Mouse (Mus musculus) forebrain, embryonic 11.5 days (tissue): Measurements from ENCODE around the gene Btnl10. TPM values are rescaled to one million over a fixed set of nuclear protein-coding genes. Genes with fewer than 3 reads are reported as not detected.
A peak's percentile ranks its signal among the peaks of the same experiment; 100 is the strongest.

Experiments used
- ATAC-seq: fragments of 200-750 bp; cut with Nextera tagmentation; replicated peaks from 2 replicates; pipeline ENCODE4 v1.8.0; 2017; ENCODE audit warnings: moderate TSS enrichment; ENCODE audit not compliant: low FRiP score
- DNase-seq: peaks from one replicate; pipeline ENCODE4 v3.0.0-alpha.2; 2017; ENCODE audit warnings: low spot score
- H3K27ac ChIP-seq: fragments of 300-500 bp; sonication (generic); 2 replicates; pipeline ENCODE4 v1.5.1; 2014; ENCODE audit warnings: low read depth, low read length
- H3K27me3 ChIP-seq: fragments of 300-500 bp; sonication (generic); 2 replicates; pipeline ENCODE4 v1.6.1; 2014; ENCODE audit warnings: mild to moderate bottlenecking, low read length, mixed read lengths; ENCODE audit not compliant: control insufficient read depth, insufficient read depth
- H3K36me3 ChIP-seq: fragments of 300-500 bp; sonication (generic); 2 replicates; pipeline ENCODE4 v1.6.1; 2014; ENCODE audit warnings: mild to moderate bottlenecking, low read length, moderate library complexity, mixed read lengths; ENCODE audit not compliant: control insufficient read depth, insufficient read depth
- H3K4me1 ChIP-seq: fragments of 300-500 bp; sonication (generic); replicated peaks from 2 replicates; pipeline ENCODE4 v1.6.1; 2014; ENCODE audit warnings: low read length, mixed read lengths; ENCODE audit not compliant: control insufficient read depth, insufficient read depth
- H3K4me2 ChIP-seq: fragments of 300-500 bp; sonication (generic); 2 replicates; pipeline ENCODE4 v1.6.1; 2014; ENCODE audit warnings: low read depth, mild to moderate bottlenecking, low read length, moderate library complexity, mixed read lengths; ENCODE audit not compliant: severe bottlenecking
- H3K4me3 ChIP-seq: fragments of 300-500 bp; sonication (generic); 2 replicates; pipeline ENCODE4 v1.5.1; 2014; ENCODE audit warnings: low read depth, low read length
- H3K9ac ChIP-seq: fragments of 300-500 bp; sonication (generic); 2 replicates; pipeline ENCODE4 v1.6.1; 2014; ENCODE audit warnings: low read length
- H3K9me3 ChIP-seq: fragments of 300-500 bp; sonication (generic); 2 replicates; pipeline ENCODE4 v1.6.1; 2016; ENCODE audit warnings: low read length, mixed read lengths; ENCODE audit not compliant: control insufficient read depth
- WGBS: fragments of 180-500 bp; shearing (Covaris S2); extraction: QIAGEN DNeasy Blood & Tissue Kit; methylation state at CpG from one replicate; pipeline ENCODE4 v1.1.7; 2014; 5-methylcytosine and 5-hydroxymethylcytosine counted together
- polyA plus RNA-seq: library from polyadenylated mRNA; unstranded; fragments of >200 nt; fragmentation: Nextera tagmentation; extraction: Ambion mirVana; gene quantifications from 2 replicates; pipeline ENCODE4 v1.2.1, GENCODE M21; 2014

The Btnl10 gene
- polyA plus RNA-seq: not detected in 2 replicates

- no peak for DNase-seq
- Histone ChIP-seq H3K9me3 (no peaks in the 10 kb centered on the region), H3K36me3 (no peaks in the 10 kb centered on the region), H3K27me3 (no peaks in the 10 kb centered on the region), H3K9ac (no peak within 1 kb of the TSS), H3K4me2 (no peak within 1 kb of the TSS), H3K4me1 (0 out of 2 replicates have a peak, but pooled peaks cover 2% of the 10 kb centered on the region), H3K27ac (no peak within 1 kb of the TSS), H3K4me3 (no peak within 1 kb of the TSS)
- 86% methylated on average over 12 of the region's 12 CpGs for WGBS
- ATAC-seq: no peak
These were observed at the start of gene Btnl10 for GRCm38 (mm10) chr11:58917745-58918366. Gene Btnl10, plus strand, starts transcription at chr11:58917908.

- ATAC-seq (no peak), DNase-seq (no peak)
- Histone ChIP-seq H3K4me3 (peak overlapping the region; percentile 79), H3K27me3 (no peaks in the 10 kb centered on the region), H3K27ac (no peak overlapping the region), H3K4me1 (peaks cover 5% of the 10 kb centered on the region), H3K9me3 (no peaks in the 10 kb centered on the region), H3K9ac (peak overlapping the region; percentile 88), H3K36me3 (no peaks in the 10 kb centered on the region), H3K4me2 (peak overlapping the region; percentile 71)
- 89% methylated on average over 6 of the region's 6 CpGs for WGBS
These were observed 49.8 kb upstream of the Btnl10 start for GRCm38 (mm10) chr11:58867954-58868330.

- Histone ChIP-seq H3K9ac (no peak overlapping the region), H3K4me2 (no peak overlapping the region), H3K9me3 (no peaks in the 10 kb centered on the region), H3K36me3 (no peaks in the 10 kb centered on the region), H3K4me3 (no peak overlapping the region), H3K27ac (no peak overlapping the region), H3K27me3 (no peaks in the 10 kb centered on the region), H3K4me1 (peaks cover 5% of the 10 kb centered on the region)
- no peak for DNase-seq
- no peak for ATAC-seq
- 92% methylated on average over 4 of the region's 4 CpGs for WGBS
These were observed 46.7 kb upstream of the Btnl10 start for GRCm38 (mm10) chr11:58870961-58871360.

GRCm38 (mm10) chr11:58883756-58884155 is 34.0 kb upstream of the Btnl10 start:
- Histone ChIP-seq H3K9me3 (no peaks in the 10 kb centered on the region), H3K9ac (no peak overlapping the region), H3K27me3 (no peaks in the 10 kb centered on the region), H3K4me2 (no peak overlapping the region), H3K4me3 (no peak overlapping the region), H3K4me1 (no peaks in the 10 kb centered on the region), H3K27ac (no peak overlapping the region), H3K36me3 (peaks cover 11% of the 10 kb centered on the region; the same call in 1 of the 2 replicates)
- DNase-seq (no peak), ATAC-seq (no peak)
- WGBS: 86% methylated on average over 8 of the region's 8 CpGs

- H3K36me3 ChIP-seq: peaks cover 5% of the 10 kb centered on the region; the same call in 1 of the 2 replicates
- DNase-seq (no peak), ATAC-seq (no peak)
- H3K9ac ChIP-seq: no peak overlapping the region
- H3K4me2 ChIP-seq: no peak overlapping the region
- no peak overlapping the region for H3K27ac ChIP-seq
- no peaks in the 10 kb centered on the region for H3K27me3 ChIP-seq
- H3K4me3 ChIP-seq: no peak overlapping the region
- H3K9me3 ChIP-seq: no peaks in the 10 kb centered on the region
- H3K4me1 ChIP-seq: no peaks in the 10 kb centered on the region
- WGBS: 93% methylated on average over 10 of the region's 10 CpGs
These were observed 27.2 kb upstream of the Btnl10 start for GRCm38 (mm10) chr11:58890511-58890910.

- WGBS: 76% methylated on average over 6 of the region's 6 CpGs
- ATAC-seq: no peak
- Histone ChIP-seq H3K4me3 (no peak overlapping the region), H3K4me1 (no peaks in the 10 kb centered on the region), H3K27me3 (no peaks in the 10 kb centered on the region), H3K4me2 (no peak overlapping the region), H3K36me3 (peaks cover 7% of the 10 kb centered on the region; the same call in 1 of the 2 replicates), H3K9me3 (no peaks in the 10 kb centered on the region), H3K27ac (no peak overlapping the region), H3K9ac (no peak overlapping the region)
- no peak for DNase-seq
These were observed 23.3 kb upstream of the Btnl10 start for GRCm38 (mm10) chr11:58894456-58894855.

- Histone ChIP-seq H3K4me1 (no peaks in the 10 kb centered on the region), H3K4me3 (no peak overlapping the region), H3K27me3 (no peaks in the 10 kb centered on the region), H3K36me3 (peaks cover 4% of the 10 kb centered on the region; the same call in 1 of the 2 replicates), H3K9ac (no peak overlapping the region), H3K4me2 (no peak overlapping the region), H3K27ac (no peak overlapping the region), H3K9me3 (no peaks in the 10 kb centered on the region)
- ATAC-seq (no peak), DNase-seq (no peak)
- WGBS: 86% methylated on average over 6 of the region's 6 CpGs
These were observed 20.2 kb upstream of the Btnl10 start for GRCm38 (mm10) chr11:58897485-58897884.

- ATAC-seq: no peak
- Histone ChIP-seq H3K27me3 (no peaks in the 10 kb centered on the region), H3K4me2 (no peak overlapping the region), H3K4me3 (no peak overlapping the region), H3K4me1 (0 out of 2 replicates have a peak, but pooled peaks cover 2% of the 10 kb centered on the region), H3K9me3 (no peaks in the 10 kb centered on the region), H3K27ac (no peak overlapping the region), H3K9ac (no peak overlapping the region), H3K36me3 (no peaks in the 10 kb centered on the region; the same call in 1 of the 2 replicates)
- DNase-seq: no peak
These were observed 16.6 kb upstream of the Btnl10 start for GRCm38 (mm10) chr11:58901080-58901479.
